23 mouse cellular contexts compared by ENCODE assay signal in the genomic region with DNA sequence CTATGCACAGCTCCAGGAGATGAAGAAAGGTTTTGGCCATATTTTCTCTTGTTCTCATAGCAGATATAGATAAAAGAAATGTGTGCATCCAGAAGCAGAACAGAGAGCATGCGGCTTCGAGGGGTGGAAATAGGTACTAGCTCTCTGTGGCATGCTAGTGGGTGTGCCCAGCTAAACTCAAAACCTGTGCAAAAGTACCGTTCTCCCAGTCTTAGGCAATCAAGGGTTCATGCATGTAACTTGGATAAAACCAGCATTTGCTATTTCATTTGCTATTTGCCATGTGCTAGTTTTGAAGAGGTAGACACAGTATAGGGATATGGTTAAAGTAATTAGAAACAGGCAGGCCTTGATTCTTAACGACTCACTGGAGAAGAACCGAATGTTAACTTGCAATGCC.
DNase-seq lines count a peak whose midpoint lies in the region; ATAC-seq and TF ChIP-seq lines count a peak whose summit lies in the region.
"Had no signal": no experiment of that assay in that cellular context is flagged by ENCODE, and none has a peak within 500 bp of the region (broad histone marks: within the 10 kb centered on the region; RNA-seq: fewer than 3 reads in every experiment).

No protein-coding gene starts in this region.

- H3K4me3 ChIP-seq in heart, adult 2 months: no peak overlapping the region
- no peak overlapping the region for H3K4me3 ChIP-seq in brown adipose tissue, adult 24 weeks (ENCODE audit: insufficient read depth, low read depth, low read length)
- H3K4me3 ChIP-seq in limb, embryonic 13.5 days: no peak overlapping the region
- H3K4me3 ChIP-seq in layer of hippocampus, adult 2 months: no peak overlapping the region
- H3K4me3 ChIP-seq: forebrain, embryonic 15.5 days; hindbrain, embryonic 12.5 days; intestine, embryonic 15.5 days; midbrain, embryonic 12.5 days; myocyte; neural tube, embryonic 12.5 days had no signal

- H3K27ac ChIP-seq in heart, adult 2 months: peak overlapping the region; percentile 11; the same call in 1 of the 2 replicates
- peak overlapping the region; percentile 78 for H3K27ac ChIP-seq in brown adipose tissue, adult 24 weeks (replicated peaks; ENCODE audit: low read depth, low read length)
- H3K27ac ChIP-seq in limb, embryonic 13.5 days: no peak overlapping the region
- H3K27ac ChIP-seq in layer of hippocampus, adult 2 months: no peak overlapping the region
- H3K27ac ChIP-seq: forebrain, embryonic 15.5 days; hindbrain, embryonic 12.5 days; intestine, embryonic 15.5 days; midbrain, embryonic 12.5 days; neural tube, embryonic 12.5 days had no signal

- DNase-seq in heart, adult 2 months: no peak
- DNase-seq in heart, adult 9 months (ENCODE audit: low spot score in 2 of 2): no peak
- no peak for DNase-seq in layer of hippocampus, adult 18-20 months (ENCODE audit: low spot score in 2 of 2)
- no peak for DNase-seq in layer of hippocampus, adult 2 months (ENCODE audit: low spot score in 2 of 2)
- DNase-seq: cerebellum, adult 11 months; cerebellum, adult 9-10 months; cerebellum, postnatal 36 days; right cerebral cortex, adult 18-20 months; spleen, adult 18-20 months; thymus, postnatal 14 days had no signal

- intact Hi-C loops in heart, adult 2 months (cut with DNase I): no loop called here

- no peaks in the 10 kb centered on the region for H3K79me2 ChIP-seq in heart, adult 2 months (replicated peaks; ENCODE audit: control insufficient read depth, insufficient read depth, low read length)

- no peak overlapping the region for H3K9ac ChIP-seq in heart, adult 2 months (ENCODE audit: low read depth, low read length)
- H3K9ac ChIP-seq in limb, embryonic 13.5 days: no peak overlapping the region
- H3K9ac ChIP-seq: forebrain, embryonic 15.5 days; hindbrain, embryonic 12.5 days; intestine, embryonic 15.5 days; midbrain, embryonic 12.5 days; neural tube, embryonic 12.5 days had no signal

- H3K4me2 ChIP-seq in limb, embryonic 13.5 days (replicated peaks): no peak overlapping the region
- H3K4me2 ChIP-seq: forebrain, embryonic 15.5 days; heart, embryonic 11.5 days; hindbrain, embryonic 12.5 days; intestine, embryonic 15.5 days; midbrain, embryonic 12.5 days; neural tube, embryonic 12.5 days had no signal

- no peaks in the 10 kb centered on the region; the same call in 1 of the 2 replicates for H3K4me1 ChIP-seq in heart, adult 2 months (ENCODE audit: control insufficient read depth, insufficient read depth, low read length)
- H3K4me1 ChIP-seq in brown adipose tissue, adult 24 weeks (ENCODE audit: control insufficient read depth, insufficient read depth, insufficient read length, low read length): no peaks in the 10 kb centered on the region
- H3K4me1 ChIP-seq in limb, embryonic 13.5 days: peaks cover 20% of the 10 kb centered on the region
- H3K4me1 ChIP-seq: intestine, embryonic 15.5 days; neural tube, embryonic 12.5 days had no signal

- no peak for TF ChIP-seq EP300 in heart, adult 2 months (IDR thresholded peaks at IDR 0.05; ENCODE audit: insufficient read depth, low read depth, low read length)

- no peaks in the 10 kb centered on the region for H3K9me3 ChIP-seq in limb, embryonic 13.5 days
- H3K9me3 ChIP-seq: forebrain, embryonic 15.5 days; hindbrain, embryonic 12.5 days; intestine, embryonic 15.5 days; midbrain, embryonic 12.5 days; neural tube, embryonic 12.5 days had no signal

- TF ChIP-seq CTCF in heart, adult 2 months (IDR thresholded peaks at IDR 0.05): no peak
- no peak for TF ChIP-seq CTCF in layer of hippocampus, adult 2 months (conservative IDR thresholded peaks at IDR 0.05)

- ATAC-seq in limb, embryonic 13.5 days (ENCODE audit: low FRiP score, low read depth): 0 out of 2 replicates have a peak, but pooled peaks have one; percentile 57
- 0 out of 2 replicates have a peak, but pooled peaks have one; percentile 20 for ATAC-seq in megakaryocyte progenitor cell, adult 5-6 weeks (replicated peaks; ENCODE audit: poor library complexity)
- ATAC-seq: hindbrain, postnatal 0 days; intestine, embryonic 15.5 days; lung, postnatal 0 days; Patski had no signal

- 83% methylated on average over 5 of the region's 5 CpGs for WGBS in heart, adult 2 months
- 37% methylated on average over 5 of the region's 5 CpGs for WGBS in limb, embryonic 13.5 days

- H3K27me3 ChIP-seq in heart, adult 2 months (ENCODE audit: control insufficient read depth, insufficient read depth, low read length): no peaks in the 10 kb centered on the region
- H3K27me3 ChIP-seq in limb, embryonic 13.5 days: no peaks in the 10 kb centered on the region
- H3K27me3 ChIP-seq: forebrain, embryonic 15.5 days; hindbrain, embryonic 12.5 days; intestine, embryonic 15.5 days; midbrain, embryonic 12.5 days; neural tube, embryonic 12.5 days; Patski had no signal

- no peaks in the 10 kb centered on the region for H3K36me3 ChIP-seq in heart, adult 2 months (ENCODE audit: control insufficient read depth, insufficient read depth, low read length)
- H3K36me3 ChIP-seq in limb, embryonic 13.5 days: no peaks in the 10 kb centered on the region
- H3K36me3 ChIP-seq: forebrain, embryonic 15.5 days; hindbrain, embryonic 12.5 days; intestine, embryonic 15.5 days; midbrain, embryonic 12.5 days; neural tube, embryonic 12.5 days had no signal

- TF ChIP-seq POLR2A in heart, adult 2 months (IDR thresholded peaks at IDR 0.05; ENCODE audit: insufficient read depth, low read depth, low read length): no peak

Comparison
In these comparisons a context has a peak if more than half of its experiments do, and no peak if none do; other contexts are left out.
1. H3K27ac ChIP-seq: peak in heart, adult 2 months (single experiment) and brown adipose tissue, adult 24 weeks (single experiment); none in limb, embryonic 13.5 days (single experiment) and layer of hippocampus, adult 2 months (single experiment).